Mouse (Mus musculus): ENCODE measurements around the gene Myo7a.

DNA sequence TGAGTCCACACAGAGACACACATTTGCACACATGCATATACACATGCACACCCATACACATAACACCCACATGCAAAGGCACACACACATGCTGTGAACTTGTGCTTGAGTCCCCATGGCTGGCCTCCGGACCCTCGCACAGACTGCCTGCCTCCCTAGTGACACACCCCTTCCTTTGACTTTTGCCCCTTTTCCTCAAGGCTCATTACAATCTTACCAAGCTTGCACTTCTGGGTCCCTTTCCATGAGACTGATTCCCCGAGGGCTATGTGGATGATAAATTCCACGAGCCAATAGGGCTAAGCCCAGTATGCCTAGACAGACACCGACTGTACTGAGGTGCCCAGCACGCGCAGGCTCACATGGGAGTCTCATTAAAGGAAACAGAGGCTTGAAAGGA is 13.1 kb downstream of the Myo7a start:
- TF ChIP-seq CTCF (IDR thresholded peaks at IDR 0.05; ENCODE audit: low read depth, low read length) (no peak), POLR2A (IDR thresholded peaks at IDR 0.05; ENCODE audit: insufficient read depth, low read length) (no peak)
